Mouse (Mus musculus): ENCODE measurements around the gene Commd8. TPM values are rescaled to one million over a fixed set of nuclear protein-coding genes. Genes with fewer than 3 reads are reported as not detected.

Commd8 gene
- polyA plus RNA-seq, 1 experiment from 2014 or later = 147 TPM

GRCm38 (mm10) chr5:72122414-72123037 lies 45.5 kb downstream of the Commd8 start:
- H3K9ac ChIP-seq = no peak overlapping the region
- H3K9me3 ChIP-seq = no peaks in the 10 kb centered on the region
- no peaks in the 10 kb centered on the region for H3K27me3 ChIP-seq
- no peak overlapping the region for H3K4me3 ChIP-seq
- ATAC-seq (ENCODE audit: low FRiP score, low read depth) = no peak
- H3K4me2 ChIP-seq (replicated peaks) = no peak overlapping the region
- no peak overlapping the region for H3K27ac ChIP-seq
- WGBS = 84% methylated on average over 6 of the region's 6 CpGs
- no peaks in the 10 kb centered on the region for H3K36me3 ChIP-seq
- H3K4me1 ChIP-seq = 0 out of 2 replicates have a peak, but pooled peaks cover 5% of the 10 kb centered on the region

Measured in limb, embryonic 13.5 days (tissue).